Mouse (Mus musculus): ENCODE data around the gene 1700020D05Rik. TPM values are rescaled to one million over a fixed set of nuclear protein-coding genes. Genes with fewer than 3 reads are reported as not detected.

1700020D05Rik gene
- total and polyA plus RNA-seq, 3 experiments: 0.70 to 0.89 (median 0.82) TPM

DNA sequence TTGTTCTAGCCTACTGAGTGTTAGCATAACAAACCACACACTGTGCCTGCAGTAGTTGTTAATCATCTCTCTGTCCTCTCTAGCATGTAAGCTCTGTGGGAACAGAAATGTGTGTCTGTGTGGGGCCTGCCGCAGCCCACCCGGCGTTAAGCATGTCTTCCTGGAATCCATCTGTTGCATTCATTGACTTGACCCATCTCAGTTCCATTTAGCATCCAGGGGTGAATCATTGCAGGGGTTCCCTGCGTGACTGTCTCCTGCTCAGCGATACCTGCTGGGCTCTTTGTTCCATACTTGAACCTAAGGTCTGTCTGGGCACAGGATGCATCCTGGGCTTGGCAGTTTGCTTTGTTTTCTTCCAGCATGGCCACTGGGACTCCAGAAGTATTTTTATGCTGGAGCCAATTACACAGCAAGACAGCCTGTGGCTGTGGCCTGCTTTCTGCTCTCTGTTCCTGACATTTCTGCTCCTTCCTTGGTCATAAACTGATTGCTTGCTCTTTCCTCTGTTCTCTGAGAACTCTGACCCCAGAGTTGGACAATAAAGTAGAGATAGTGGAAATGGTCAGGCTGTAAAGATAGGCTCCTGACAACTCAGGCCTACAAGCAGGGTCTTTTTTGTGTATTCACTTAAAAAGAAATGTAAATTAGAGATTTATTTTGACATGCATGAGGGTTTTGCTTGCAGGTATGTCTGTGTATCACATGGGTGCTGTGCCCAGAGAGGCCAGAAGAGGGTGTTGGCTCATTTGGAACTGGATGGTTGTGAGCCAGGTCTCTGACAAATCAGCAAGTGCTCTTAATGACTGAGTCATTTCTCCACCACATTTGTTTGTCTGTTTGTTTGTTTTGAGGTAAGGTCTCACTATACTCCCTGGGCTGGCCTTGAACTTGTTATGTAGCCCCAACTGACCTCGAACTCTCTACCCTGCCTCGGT is 12.5 kb upstream of the 1700020D05Rik start:
- Histone ChIP-seq H3K79me2 (replicated peaks; ENCODE audit: control insufficient read depth, insufficient read depth, low read length) (no peaks in the 10 kb centered on the region), H3K27ac (no peak overlapping the region), H3K9ac (ENCODE audit: low read depth, low read length) (no peak overlapping the region), H3K4me1 (ENCODE audit: control insufficient read depth, insufficient read depth, low read length) (peaks cover 4% of the 10 kb centered on the region), H3K36me3 (ENCODE audit: control insufficient read depth, insufficient read depth, low read length) (no peaks in the 10 kb centered on the region), H3K4me3 (no peak overlapping the region), H3K27me3 (ENCODE audit: control insufficient read depth, insufficient read depth, low read length) (no peaks in the 10 kb centered on the region)
- 91% methylated on average over 7 of the region's 7 CpGs for WGBS
- TF ChIP-seq CTCF (IDR thresholded peaks at IDR 0.05): no peak; the same call in 1 of the 2 replicates
- no peak for TF ChIP-seq POLR2A (IDR thresholded peaks at IDR 0.05; ENCODE audit: insufficient read depth, low read depth, low read length)
- TF ChIP-seq EP300 (IDR thresholded peaks at IDR 0.05; ENCODE audit: insufficient read depth, low read depth, low read length): no peak
- DNase-seq: no peak
- intact Hi-C loops (cut with DNase I): no loop called here

DNA sequence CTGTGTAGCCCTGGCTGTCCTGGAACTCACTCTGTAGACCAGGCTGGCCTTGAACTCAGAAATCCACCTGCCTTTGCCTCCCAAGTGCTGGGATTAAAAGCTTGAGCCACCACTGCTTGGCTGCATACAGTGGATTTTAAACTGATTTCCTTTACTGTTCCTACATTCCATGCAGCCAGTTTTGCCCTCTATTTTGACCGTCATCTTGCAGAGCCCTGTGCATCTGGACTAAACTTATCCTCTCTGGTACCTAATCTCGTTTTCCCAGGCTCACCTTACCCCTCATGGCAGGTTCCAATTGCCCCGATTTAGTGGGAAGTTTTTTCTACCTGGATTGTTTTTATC is 9.4 kb upstream of the 1700020D05Rik start:
- Histone ChIP-seq H3K4me1 (ENCODE audit: control insufficient read depth, insufficient read depth, low read length) (peaks cover 6% of the 10 kb centered on the region), H3K36me3 (ENCODE audit: control insufficient read depth, insufficient read depth, low read length) (no peaks in the 10 kb centered on the region), H3K79me2 (replicated peaks; ENCODE audit: control insufficient read depth, insufficient read depth, low read length) (no peaks in the 10 kb centered on the region), H3K27me3 (ENCODE audit: control insufficient read depth, insufficient read depth, low read length) (no peaks in the 10 kb centered on the region), H3K9ac (ENCODE audit: low read depth, low read length) (no peak overlapping the region), H3K27ac (no peak overlapping the region), H3K4me3 (no peak overlapping the region)
- intact Hi-C loops (cut with DNase I): no loop called here
- WGBS: 76% methylated on average over 3 of the region's 3 CpGs
- DNase-seq: no peak
- TF ChIP-seq EP300 (IDR thresholded peaks at IDR 0.05; ENCODE audit: insufficient read depth, low read depth, low read length) (no peak), POLR2A (IDR thresholded peaks at IDR 0.05; ENCODE audit: insufficient read depth, low read depth, low read length) (no peak), CTCF (IDR thresholded peaks at IDR 0.05) (no peak)

- Histone ChIP-seq H3K9ac (ENCODE audit: low read depth, low read length) (no peak overlapping the region), H3K4me3 (no peak overlapping the region), H3K36me3 (ENCODE audit: control insufficient read depth, insufficient read depth, low read length) (no peaks in the 10 kb centered on the region), H3K27ac (no peak overlapping the region), H3K4me1 (ENCODE audit: control insufficient read depth, insufficient read depth, low read length) (peaks cover 6% of the 10 kb centered on the region), H3K79me2 (replicated peaks; ENCODE audit: control insufficient read depth, insufficient read depth, low read length) (no peaks in the 10 kb centered on the region), H3K27me3 (ENCODE audit: control insufficient read depth, insufficient read depth, low read length) (no peaks in the 10 kb centered on the region)
- intact Hi-C loops (cut with DNase I): no loop called here
- DNase-seq: peak in 1 of 2 experiments; percentile 24
- TF ChIP-seq POLR2A (IDR thresholded peaks at IDR 0.05; ENCODE audit: insufficient read depth, low read depth, low read length): no peak
- TF ChIP-seq CTCF (IDR thresholded peaks at IDR 0.05): no peak
- TF ChIP-seq EP300 (IDR thresholded peaks at IDR 0.05; ENCODE audit: insufficient read depth, low read depth, low read length): no peak
- WGBS: 38% methylated on average over 12 of the region's 12 CpGs
These were observed 8.8 kb upstream of the 1700020D05Rik start for GRCm38 (mm10) chr19:5512091-5513004.

DNA sequence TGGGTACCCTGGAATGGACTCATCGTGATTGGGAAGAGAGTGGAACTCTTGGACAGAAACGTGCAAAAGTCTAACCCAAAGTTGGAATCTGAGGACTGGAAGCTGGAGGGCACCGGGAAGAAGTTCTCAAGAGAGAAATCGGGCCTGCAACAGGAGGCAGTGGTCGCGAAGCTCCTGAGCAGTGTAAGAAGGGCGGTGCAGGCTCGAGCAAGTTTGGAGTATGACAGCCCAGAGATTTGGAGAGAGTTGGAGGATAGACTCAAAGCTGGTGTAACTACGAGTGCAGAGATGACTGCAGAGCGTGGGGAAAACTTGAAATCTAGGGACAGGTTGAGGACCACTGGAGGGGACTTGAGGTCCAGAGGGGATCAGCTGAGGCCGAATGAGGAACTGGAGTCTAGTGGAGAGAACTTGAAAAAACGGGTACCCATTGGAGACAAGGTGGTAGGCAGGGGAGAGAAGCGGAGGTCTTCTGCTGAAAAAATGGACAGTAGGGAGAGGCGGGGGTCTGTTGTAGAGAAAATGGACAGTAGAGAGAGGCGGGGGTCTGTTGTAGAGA is 7.6 kb upstream of the 1700020D05Rik start:
- TF ChIP-seq CTCF (IDR thresholded peaks at IDR 0.05) (no peak), POLR2A (IDR thresholded peaks at IDR 0.05; ENCODE audit: insufficient read depth, low read depth, low read length) (no peak), EP300 (IDR thresholded peaks at IDR 0.05; ENCODE audit: insufficient read depth, low read depth, low read length) (no peak)
- Histone ChIP-seq H3K27ac (peak overlapping the region; percentile 74), H3K79me2 (replicated peaks; ENCODE audit: control insufficient read depth, insufficient read depth, low read length) (no peaks in the 10 kb centered on the region), H3K9ac (ENCODE audit: low read depth, low read length) (peak overlapping the region; percentile 63), H3K4me1 (ENCODE audit: control insufficient read depth, insufficient read depth, low read length) (peaks cover 6% of the 10 kb centered on the region), H3K36me3 (ENCODE audit: control insufficient read depth, insufficient read depth, low read length) (no peaks in the 10 kb centered on the region), H3K4me3 (peak overlapping the region; percentile 80), H3K27me3 (ENCODE audit: control insufficient read depth, insufficient read depth, low read length) (no peaks in the 10 kb centered on the region)
- DNase-seq: no peak
- intact Hi-C loops (cut with DNase I): loop anchor here (2.0 kb wide), 1 partner anchor 20 kb away; the partner anchor contains the start of gene Cfl1
- 35% methylated on average over 14 of the region's 15 CpGs for WGBS

- WGBS: 1% methylated on average over 46 of the region's 47 CpGs
- intact Hi-C loops (cut with DNase I): loop anchor here (2.0 kb wide), 1 partner anchor 20 kb away; the partner anchor contains the start of gene Cfl1
- peak within 1 kb of the TSS; percentile 74 for H3K27ac ChIP-seq
- H3K36me3 ChIP-seq (ENCODE audit: control insufficient read depth, insufficient read depth, low read length): no peaks in the 10 kb centered on the region
- H3K79me2 ChIP-seq (replicated peaks; ENCODE audit: control insufficient read depth, insufficient read depth, low read length): no peaks in the 10 kb centered on the region
- peak; percentile 95 to 98 for DNase-seq
- peak; percentile 74 for TF ChIP-seq POLR2A (IDR thresholded peaks at IDR 0.05; ENCODE audit: insufficient read depth, low read depth, low read length)
- 0 out of 2 replicates have a peak, but pooled peaks have one; percentile 14 for TF ChIP-seq EP300 (IDR thresholded peaks at IDR 0.05; ENCODE audit: insufficient read depth, low read depth, low read length)
- TF ChIP-seq CTCF (IDR thresholded peaks at IDR 0.05): peak; percentile 53
- H3K4me3 ChIP-seq: peak within 1 kb of the TSS; percentile 80
- peak within 1 kb of the TSS; percentile 63 for H3K9ac ChIP-seq (ENCODE audit: low read depth, low read length)
- peaks cover 6% of the 10 kb centered on the region for H3K4me1 ChIP-seq (ENCODE audit: control insufficient read depth, insufficient read depth, low read length)
- H3K27me3 ChIP-seq (ENCODE audit: control insufficient read depth, insufficient read depth, low read length): no peaks in the 10 kb centered on the region
These were observed 6.7 kb upstream of the 1700020D05Rik start, which contains the start of gene Snx32 for GRCm38 (mm10) chr19:5510031-5511026. Gene Snx32 (minus strand): TSS chr19:5510538.

All from heart, adult 2 months (tissue).